Mouse (Mus musculus): ENCODE measurements around the gene Tgm2.

The Tgm2 gene

DNA sequence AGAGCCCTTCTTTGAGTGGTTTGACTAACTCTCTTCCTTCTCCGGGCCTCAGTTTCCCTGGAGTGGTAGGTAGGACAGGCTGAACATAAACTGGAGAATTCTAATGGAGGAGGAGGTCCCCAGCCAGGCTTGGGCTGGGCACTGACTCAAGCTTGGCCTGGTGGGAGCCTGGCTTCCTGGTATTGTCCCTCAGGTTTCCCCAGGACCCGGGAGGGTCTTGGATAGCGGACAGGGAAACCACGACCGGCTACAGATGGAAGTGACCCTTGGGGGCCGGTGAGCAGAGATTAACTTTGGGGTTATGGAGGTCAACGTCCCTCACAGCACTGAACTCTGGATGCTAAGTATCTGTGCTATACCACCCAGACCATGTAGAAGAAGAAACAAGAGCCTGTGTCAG, 5.0 kb downstream of the Tgm2 start:
- DNase-seq (ENCODE audit: low spot score): no peak

DNA sequence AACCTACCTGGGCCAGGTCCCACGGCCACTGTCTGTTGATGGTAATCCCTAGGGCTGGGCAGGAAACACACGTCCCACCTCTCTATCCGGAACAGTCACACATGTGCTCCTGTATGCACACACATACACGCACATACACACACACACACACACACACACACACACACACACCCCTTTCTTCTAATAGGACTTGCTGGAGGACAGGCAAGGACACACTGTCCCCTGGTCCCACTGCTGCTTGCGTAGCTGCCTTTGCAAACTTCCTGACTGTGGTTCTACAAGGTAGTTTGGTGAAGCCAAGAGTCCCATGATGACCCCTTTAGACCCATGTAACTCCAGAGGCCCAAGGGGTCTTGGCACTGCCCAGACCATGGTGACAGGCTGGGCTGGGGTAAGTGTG, 5.6 kb downstream of the Tgm2 start:
- DNase-seq (ENCODE audit: low spot score): no peak

DNA sequence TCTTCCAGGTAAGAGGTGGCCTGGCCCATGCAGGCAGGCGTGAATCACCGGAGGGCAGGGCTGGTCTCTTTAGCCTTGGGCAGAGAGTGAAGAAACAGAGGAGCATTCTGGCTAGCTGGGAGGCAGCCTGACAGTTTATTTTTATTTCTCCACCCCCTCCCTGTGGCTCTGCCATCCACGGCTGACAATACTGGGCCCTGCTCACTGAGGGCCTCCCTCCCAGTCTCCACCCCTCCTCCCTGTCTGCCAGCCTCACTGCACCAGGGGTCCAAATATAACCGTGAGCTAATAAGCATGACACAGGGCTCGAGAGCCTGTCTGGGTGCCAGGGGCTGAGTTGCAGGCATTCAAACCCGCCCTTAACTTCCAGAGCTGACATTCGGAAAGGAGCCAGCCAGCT, 6.6 kb downstream of the Tgm2 start:
- DNase-seq (ENCODE audit: low spot score): no peak

DNA sequence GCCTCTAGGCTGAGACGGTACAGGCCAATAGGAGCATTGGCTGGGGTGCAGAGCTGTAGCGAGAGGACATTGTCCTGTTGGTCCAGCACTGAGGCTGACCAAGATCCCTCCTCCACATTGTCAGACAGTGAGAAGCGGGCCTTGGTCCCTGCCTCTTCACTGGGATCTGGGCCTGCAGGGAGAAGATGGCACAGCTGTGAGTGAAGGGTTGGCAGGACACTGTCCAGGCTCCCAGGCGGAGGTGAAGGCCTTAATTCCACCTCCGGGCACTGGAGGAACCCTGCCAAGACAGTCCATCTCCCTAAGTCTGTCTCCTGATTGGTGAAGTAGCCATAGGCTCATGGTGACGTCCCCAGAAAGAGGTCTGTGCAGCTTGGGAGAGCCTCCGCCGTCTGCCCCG, 7.5 kb downstream of the Tgm2 start:
- DNase-seq (ENCODE audit: low spot score): no peak

DNA sequence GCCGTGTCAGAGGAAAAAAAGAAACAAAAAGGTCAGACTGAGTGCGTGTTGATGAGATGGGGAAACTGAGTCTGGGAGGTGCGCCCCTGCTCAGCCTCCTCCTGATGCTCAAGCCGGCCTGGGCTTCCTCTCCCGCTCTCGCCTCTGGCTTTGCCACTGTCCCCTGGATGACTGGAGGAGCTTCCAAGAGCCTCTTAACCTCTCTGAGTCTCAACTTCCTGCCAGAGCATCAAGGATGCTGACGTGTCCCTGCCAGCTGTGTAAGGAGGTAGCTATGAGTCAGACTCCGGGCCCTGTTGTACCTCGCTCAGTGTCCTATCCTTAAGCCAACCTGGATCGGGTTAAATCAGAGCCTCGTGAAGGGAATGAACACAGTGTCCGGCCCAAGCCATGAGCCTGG, 8.5 kb downstream of the Tgm2 start:
- no peak for DNase-seq (ENCODE audit: low spot score)

DNA sequence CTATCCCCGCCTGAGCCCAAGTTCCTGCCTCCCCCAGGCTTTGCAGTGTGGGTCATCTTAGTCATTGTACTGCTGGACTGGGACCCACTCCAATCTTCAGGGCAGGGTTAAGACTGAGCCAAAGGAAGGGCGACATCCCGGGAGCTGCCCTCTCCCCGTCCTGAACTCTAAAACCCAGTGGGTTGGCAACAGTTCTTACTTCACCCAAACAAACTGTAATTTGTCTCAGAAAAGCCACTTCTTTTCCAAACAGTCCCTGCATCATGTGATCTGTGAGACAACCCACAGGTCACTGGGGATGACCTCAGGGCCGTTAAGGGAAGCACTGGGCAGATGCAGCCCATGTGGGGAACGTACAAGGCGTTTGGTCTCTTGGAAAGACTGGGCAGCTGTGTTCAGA, 10.0 kb downstream of the Tgm2 start:
- no peak for DNase-seq (ENCODE audit: low spot score)

DNA sequence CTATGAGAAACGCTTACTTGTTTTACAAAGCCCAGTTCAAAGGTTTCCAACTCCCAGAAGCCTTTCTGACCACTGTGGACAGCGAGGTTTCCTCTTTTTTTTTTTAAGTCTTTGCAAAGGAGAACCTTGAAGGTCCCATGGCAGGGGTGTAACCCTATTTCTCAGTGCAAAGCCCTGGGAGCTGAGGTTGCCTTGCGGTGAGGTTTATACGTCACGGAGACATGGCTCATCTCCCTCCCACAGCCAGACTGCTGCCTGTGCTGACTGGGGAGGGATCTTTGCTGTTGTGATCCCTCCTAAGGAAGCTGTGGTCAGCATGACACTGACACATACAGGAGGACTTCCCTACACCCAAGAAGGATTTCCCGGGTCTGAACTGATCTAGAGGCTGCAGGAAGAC, 13.2 kb downstream of the Tgm2 start:
- no peak for DNase-seq (ENCODE audit: low spot score)

DNA sequence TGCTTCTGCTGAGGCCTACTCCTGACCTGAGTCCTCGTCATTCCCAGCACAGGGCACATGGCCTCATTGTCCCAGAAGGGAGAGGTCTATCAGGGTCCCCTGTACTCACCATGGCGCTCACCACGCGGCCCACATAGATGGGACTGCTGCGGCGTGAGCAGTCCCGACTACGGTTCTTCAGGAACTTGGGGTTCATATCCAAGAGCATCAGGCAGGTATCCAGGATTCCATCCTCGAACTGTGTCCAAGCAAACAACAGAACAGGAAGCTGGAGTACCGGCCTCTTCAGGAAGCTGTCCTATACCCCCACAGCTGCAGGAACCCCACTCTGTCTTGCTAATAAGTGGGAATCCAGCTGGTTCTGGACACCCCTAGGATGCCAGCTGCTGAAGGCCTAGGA, 13.9 kb downstream of the Tgm2 start:
- no peak for DNase-seq (ENCODE audit: low spot score)

DNA sequence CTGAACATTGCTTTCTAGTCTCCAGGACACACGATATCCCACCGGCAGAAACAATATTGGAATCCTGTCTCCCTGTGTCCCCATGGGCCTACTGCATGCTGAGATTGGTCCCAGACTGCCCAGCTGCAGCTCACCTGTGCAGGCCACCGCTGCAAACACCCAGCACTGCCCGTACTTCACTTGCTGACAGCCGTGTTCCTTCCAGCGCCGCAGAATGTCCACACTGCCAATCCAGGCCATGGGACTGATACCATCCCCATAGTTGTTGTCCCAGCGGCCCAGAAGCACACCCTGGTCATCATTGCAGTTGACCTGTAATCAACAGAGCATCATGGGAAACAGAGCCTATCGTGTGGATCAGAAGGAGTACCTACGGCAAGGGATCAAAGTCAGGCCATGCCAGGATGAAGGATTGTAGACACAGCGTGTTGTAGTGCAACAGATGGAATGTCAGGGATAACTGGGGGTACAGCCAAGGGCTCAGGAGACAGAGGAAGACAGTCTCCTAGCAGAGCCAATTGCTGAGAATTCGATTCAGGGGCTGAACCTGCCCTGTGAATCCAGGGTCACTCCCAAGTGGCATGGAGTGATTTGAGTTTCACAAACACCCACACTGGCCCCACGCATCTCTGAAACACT, 14.9 kb downstream of the Tgm2 start:
- DNase-seq (ENCODE audit: low spot score): no peak

DNA sequence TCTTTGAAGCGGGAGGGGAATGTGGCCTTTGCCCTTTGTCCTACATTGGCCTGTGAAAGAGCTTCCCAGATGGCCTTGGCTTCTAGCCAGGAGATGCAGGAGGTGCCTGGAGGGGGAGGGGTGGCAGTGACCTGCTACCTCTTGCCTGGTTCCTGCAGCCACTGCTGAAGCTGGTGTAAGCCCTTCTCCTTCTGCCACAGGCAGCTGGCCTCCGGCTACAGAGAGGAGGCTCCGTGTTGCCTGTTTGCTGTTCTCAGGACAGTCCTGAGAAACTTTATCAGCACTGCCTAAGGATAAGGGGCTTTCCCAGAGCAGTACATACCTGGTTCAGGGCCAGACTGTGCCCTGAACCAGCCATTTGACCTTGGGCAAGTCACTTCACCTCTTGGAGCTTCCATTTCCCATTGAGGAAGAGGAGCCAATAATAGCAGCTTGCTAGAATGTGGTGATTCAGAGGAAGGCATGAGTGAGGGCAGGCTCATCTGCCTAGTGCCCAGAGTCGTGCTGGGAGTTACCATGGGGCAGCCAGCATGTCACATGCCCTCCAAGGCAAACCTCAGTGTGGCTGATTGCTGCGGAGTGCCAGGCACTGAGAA, 15.7 kb downstream of the Tgm2 start:
- no peak for DNase-seq (ENCODE audit: low spot score)

DNA sequence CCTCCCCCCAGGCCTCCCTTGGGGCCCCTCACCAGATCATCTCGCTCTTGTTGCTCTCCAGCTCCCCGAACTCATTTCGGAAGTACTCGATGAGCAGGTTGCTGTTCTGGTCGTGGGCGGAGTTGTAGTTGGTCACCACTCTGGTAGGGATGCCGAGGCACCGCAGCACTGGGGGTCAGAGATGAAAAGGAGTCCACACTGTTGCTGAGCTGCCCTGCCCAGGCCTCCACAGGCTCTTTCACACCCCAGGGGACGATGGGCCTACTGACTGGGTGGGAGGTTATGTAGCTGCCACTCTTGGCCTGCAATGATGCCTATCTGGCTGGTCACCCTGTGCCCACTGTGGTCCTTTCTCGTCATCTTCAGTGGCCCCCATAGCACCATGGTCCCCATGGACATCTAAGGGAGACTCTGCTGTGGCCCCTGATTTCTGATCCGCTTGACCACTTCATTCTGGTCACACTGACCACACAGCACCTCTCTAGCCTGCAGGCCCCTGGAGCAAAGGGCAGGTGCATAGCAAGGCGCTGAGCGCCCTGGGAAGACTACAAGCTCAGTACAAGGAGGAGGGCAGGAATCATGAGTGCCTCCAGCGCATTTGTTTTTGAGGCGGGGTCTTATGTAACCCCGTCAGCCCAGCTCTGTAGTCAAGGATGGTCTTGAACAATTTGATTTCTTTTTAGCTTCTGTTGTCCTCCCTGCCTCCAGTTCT, 16.8 kb downstream of the Tgm2 start:
- DNase-seq (ENCODE audit: low spot score): no peak

DNA sequence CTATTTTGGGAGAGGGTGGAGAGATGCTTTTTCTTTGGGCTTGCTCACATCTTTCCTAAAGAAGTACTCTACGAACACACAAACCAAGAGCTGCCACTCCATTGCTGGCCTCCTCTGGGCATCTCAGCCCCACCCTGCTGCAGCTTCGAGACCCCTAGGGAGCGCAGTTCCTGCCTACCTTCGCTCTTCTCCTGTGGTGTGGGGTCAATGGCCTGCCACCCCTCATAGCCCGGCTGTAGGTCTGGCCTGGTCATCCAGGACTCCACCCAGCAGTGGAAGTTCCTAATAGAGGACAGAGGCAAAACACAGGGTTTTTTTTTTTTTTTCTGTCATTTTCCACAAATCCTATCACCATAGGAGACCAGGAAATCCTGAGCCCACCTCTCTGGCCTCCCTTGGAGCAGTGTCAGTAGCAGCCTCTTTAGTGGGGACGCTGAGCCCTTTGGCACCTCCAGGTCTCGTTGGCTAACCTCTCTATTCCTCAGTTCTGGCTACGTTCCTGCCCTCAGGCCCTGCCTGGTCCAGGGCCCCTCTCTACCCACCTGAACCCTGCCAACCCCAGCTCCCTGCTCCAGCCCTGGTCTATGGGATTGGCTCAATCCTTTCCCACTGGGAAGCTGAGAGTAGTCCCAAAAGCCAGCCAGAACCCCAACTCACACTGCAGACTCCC, 17.6 kb downstream of the Tgm2 start:
- DNase-seq (ENCODE audit: low spot score): no peak

DNA sequence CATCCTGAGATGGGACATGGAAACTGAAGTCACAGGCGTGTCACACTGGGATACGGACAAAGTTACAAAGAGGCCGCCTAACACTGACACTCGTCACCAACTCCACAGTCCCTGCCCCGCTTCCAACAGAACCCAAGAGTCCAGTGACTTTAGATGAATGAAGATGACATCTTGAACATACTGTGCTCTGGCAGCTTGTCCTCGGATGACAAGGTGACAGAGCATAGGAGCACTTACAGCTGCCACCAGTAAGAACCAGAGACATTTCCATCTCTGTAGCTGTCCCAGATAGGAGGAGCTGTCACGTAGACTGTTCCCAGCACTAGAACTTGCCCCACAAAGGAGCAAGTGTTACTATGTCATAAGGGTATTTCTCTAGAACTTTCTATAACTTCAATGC, 18.4 kb downstream of the Tgm2 start:
- DNase-seq (ENCODE audit: low spot score): no peak

DNA sequence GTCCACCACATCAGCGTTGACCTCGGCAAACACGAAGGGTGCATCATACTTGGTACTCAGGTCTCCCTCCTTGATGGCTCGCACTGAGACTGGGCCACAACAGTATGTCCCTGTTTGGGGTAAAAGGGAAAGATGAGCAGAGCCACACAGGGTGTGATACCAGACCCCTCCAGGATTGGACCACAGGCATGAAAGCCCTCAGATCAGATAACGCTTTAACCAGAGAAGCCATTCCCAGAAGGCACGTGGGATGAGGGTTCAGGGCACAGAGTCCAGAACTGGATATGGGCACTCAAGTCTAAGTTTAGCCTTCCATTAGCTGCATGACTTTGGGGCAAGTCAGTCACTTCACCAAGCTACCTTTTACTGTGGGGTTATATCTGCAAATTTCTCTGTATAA, 19.0 kb downstream of the Tgm2 start:
- DNase-seq (ENCODE audit: low spot score): no peak

DNA sequence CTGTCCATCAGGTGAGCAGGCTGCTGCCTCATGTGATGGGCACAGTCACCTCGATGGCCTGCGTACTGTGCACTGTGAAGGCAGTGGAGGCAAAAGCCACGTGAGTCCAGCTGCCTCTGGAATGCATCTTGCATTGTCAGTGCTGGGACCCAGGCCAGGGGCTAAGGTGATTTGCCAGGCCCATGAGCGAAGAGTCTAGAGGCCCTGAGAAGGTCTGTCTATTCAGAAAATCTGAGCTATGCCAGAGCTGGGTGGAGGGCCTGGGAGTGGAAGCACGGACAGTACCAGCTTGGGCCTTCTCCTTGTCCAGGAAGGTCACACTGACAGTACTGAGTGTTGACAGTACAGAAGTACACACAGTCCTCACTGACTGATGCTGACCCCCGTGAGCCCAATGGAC, 23.4 kb downstream of the Tgm2 start:
- no peak for DNase-seq (ENCODE audit: low spot score)

DNA sequence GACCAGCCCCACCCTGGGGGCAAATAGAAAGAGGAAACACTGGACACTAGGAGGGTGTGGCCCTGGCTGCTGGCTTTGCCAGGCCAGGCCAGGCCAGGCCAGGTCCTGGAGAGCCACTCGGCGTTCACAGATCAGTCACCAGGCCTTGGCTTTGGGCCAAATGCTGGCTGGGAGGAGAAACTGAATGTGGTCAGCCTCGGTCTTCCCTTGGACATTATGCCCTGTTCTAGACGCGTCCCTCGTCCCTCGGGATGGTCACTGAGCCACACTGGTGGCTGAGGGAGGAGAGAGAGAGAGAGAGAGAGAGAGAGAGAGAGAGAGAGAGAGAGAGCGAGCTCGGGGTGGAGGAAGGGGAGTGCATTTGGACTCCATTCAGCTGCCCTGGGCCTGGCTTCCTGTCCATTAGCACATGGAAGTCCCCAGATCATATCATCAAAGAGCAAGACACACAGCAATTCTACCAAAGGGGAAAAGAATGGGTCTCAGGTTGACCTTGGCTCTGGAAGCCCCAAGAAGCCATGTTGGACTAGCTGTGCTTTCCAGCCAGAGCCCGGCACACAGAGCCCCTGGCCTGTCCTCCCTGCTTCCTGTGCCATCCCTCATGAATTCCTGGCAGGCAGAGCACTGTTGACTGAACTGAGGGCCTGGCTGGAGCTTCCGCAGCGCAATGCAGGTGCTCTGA, 24.4 kb downstream of the Tgm2 start:
- DNase-seq (ENCODE audit: low spot score): peak; percentile 51

DNA sequence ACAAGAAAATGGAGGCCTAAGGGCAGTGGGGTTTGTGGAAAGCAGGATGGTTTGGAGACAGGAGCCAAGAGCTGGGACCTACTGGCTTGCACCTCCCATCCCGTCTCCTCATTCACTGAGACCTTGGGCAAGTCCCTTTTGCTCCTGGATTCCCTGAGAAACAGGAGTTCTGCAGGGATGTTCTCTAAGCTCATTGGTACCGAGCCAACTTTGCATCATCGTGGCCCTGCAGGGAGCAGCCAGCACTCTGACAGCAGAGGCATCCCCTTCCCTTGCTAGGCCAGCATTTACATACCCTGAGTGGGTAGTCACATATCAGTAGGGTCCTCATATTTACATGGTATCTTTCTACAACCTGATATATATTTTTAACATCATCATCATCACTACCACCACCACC, 25.4 kb downstream of the Tgm2 start:
- DNase-seq (ENCODE audit: low spot score): no peak

DNA sequence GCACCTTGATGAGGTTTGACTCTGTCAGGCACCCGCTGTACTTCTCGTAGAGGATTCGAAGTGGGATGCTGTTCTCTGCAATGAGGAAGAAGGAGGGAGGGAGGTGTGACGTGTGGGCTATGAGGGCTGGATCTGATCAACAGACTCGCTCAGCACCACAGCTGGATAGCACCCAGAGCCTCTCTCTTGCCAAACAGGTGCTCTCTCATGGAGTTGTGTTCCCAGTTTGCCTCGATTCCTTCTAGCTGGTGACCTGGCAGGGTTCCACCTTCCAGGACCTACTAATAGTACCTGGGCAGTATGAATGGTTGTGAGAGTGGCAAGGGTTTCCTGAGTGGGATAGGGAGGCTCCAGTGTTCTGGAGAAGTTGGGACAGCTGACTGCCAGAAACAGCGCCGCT, 26.0 kb downstream of the Tgm2 start:
- DNase-seq (ENCODE audit: low spot score): no peak

DNA sequence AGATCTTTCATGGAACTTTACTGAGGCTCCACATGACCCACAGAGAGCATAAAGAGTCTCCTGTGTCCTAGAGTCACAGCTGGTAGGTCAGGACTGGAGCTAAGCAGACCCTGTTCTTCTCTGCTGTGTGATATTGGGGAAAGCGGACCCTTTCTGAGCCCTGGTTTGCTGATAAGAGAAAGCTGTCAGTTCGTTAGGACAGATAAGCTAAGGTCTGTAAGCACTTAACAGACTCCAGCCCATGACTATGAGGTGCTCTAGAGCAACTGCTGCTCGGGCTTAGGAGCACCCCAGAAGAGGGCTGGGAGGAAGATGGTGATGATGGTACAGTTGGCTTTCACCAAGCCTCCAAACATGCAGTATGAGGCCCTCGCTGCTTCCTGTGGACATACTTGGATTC, 27.1 kb downstream of the Tgm2 start:
- DNase-seq (ENCODE audit: low spot score): no peak

DNA sequence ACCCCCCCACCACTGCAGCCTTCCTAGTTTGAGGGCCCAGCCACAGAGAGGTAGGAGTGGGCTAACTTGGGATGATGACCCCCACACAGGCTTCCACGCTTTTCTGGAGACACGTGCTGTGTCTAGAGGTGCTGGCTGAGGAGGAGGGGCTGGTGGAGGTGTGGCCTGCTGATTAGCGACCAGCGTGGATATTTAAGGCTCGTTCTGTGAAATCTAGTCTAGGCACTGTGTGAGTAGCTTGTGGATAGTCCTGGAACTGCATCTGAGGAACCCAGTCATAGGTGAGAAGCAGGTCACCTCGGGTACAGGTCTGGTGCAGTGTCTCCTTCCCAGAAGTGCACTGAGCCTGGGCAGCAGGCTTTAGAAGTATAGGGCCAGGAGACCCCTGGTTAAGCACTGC, 29.6 kb downstream of the Tgm2 start:
- no peak for DNase-seq (ENCODE audit: low spot score)

DNA sequence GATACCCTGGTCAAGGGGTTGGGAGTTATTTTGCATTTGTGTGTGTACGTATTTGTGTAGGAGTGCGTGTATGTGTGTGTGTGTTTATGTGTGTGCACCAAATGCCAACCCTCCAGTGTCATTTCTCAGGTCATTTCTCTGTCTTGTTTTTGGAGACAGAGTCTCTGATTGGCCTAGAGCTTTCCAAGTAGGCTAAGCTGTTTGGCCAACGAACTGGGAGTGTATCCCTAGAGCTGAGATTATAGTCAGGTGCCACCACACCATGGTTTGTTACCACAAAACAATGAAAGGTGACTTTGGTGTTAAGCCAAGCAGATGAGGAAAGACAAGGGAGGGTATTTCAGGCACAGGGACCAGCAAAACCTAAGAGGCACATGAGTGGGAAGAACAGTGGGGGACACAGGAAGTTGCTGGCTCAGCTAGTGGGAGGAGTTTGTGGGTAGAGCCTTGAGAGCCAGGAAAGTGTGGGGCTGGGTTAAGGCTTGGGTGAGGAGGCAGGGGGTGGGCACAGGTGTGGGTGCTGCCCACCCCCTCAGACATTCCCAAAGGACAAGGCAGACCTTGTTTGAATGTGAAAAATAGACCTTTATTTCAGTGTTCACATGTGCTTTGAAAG, 30.3 kb downstream of the Tgm2 start:
- no peak for DNase-seq (ENCODE audit: low spot score)

DNA sequence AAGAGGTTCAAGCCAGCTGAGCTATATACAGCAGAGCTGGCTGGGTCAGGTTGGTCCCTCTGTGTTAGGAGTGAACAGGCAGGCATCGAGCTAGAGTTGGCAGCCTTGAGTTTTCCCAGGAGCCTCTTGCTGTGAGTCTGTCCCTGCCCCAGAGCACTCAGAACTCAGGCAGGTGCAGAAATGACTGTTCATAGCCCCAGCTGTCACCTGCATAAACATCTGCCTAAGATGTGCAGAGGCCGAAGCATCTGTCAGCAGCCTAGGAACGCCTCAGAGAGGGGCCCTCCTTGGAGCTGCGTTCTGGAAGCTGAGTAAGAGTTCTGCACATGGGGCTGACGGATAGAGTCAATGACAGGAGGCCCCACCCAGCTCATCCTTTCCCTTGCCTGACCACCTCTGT, 31.3 kb downstream of the Tgm2 start:
- no peak for DNase-seq (ENCODE audit: low spot score)

Measured in ovary, postnatal 14 days (tissue).